Mouse (Mus musculus) midbrain, embryonic 13.5 days (tissue): Measurements from ENCODE around the gene Ldlr. TPM values are rescaled to one million over a fixed set of nuclear protein-coding genes. Genes with fewer than 3 reads are reported as not detected.
A peak's percentile ranks its signal among the peaks of the same experiment; 100 is the strongest.

ENCODE experiments used
- ATAC-seq: fragments of 200-750 bp; cut with Nextera tagmentation; 2 replicates; pipeline ENCODE4 v1.8.0; 2017; ENCODE audit warnings: mild to moderate bottlenecking, moderate TSS enrichment, moderate library complexity
- H3K27ac ChIP-seq: fragments of 300-500 bp; sonication (generic); 2 replicates; pipeline ENCODE4 v1.5.1; 2015; ENCODE audit warnings: inconsistent platforms, mild to moderate bottlenecking, moderate library complexity
- H3K27me3 ChIP-seq: fragments of 300-500 bp; sonication (generic); 2 replicates; pipeline ENCODE4 v1.6.1; 2015; ENCODE audit warnings: mild to moderate bottlenecking, inconsistent platforms
- H3K36me3 ChIP-seq: fragments of 300-500 bp; sonication (generic); 2 replicates; pipeline ENCODE4 v1.6.1; 2015; ENCODE audit warnings: mild to moderate bottlenecking, inconsistent platforms
- H3K4me1 ChIP-seq: fragments of 300-500 bp; sonication (generic); replicated peaks from 2 replicates; pipeline ENCODE4 v1.6.1; 2015; ENCODE audit warnings: inconsistent platforms
- H3K4me2 ChIP-seq: fragments of 300-500 bp; sonication (generic); replicated peaks from 2 replicates; pipeline ENCODE4 v1.6.1; 2015; ENCODE audit warnings: moderate library complexity, mild to moderate bottlenecking, inconsistent platforms
- H3K4me3 ChIP-seq: fragments of 300-500 bp; sonication (generic); replicated peaks from 2 replicates; pipeline ENCODE4 v1.5.1; 2015; ENCODE audit warnings: mild to moderate bottlenecking, inconsistent platforms
- H3K9ac ChIP-seq: fragments of 300-500 bp; sonication (generic); replicated peaks from 2 replicates; pipeline ENCODE4 v1.6.1; 2015; ENCODE audit warnings: mild to moderate bottlenecking, inconsistent platforms
- H3K9me3 ChIP-seq: fragments of 300-500 bp; sonication (generic); 2 replicates; pipeline ENCODE4 v1.6.1; 2016; ENCODE audit warnings: mild to moderate bottlenecking, inconsistent platforms
- WGBS: fragments of 180-500 bp; shearing (Covaris S2); methylation state at CpG from one replicate; pipeline ENCODE4 v1.1.7; 2015; 5-methylcytosine and 5-hydroxymethylcytosine counted together
- polyA plus RNA-seq: library from polyadenylated mRNA; unstranded; fragments of >200 nt; fragmentation: Nextera tagmentation; extraction: Ambion mirVana; gene quantifications from 2 replicates; pipeline ENCODE4 v1.2.1, GENCODE M21; 2015

The Ldlr gene
- polyA plus RNA-seq, 1 experiment from 2014 or later = 18.7 TPM

GRCm38 (mm10) chr9:21701091-21701490 lies 22.2 kb upstream of the Ldlr start:
- Histone ChIP-seq H3K36me3 (peaks cover 95% of the 10 kb centered on the region), H3K9me3 (no peaks in the 10 kb centered on the region), H3K4me3 (no peak overlapping the region), H3K27me3 (no peaks in the 10 kb centered on the region), H3K27ac (no peak overlapping the region), H3K4me2 (no peak overlapping the region), H3K4me1 (no peaks in the 10 kb centered on the region), H3K9ac (no peak overlapping the region)
- WGBS = 95% methylated on average over 14 of the region's 14 CpGs
- ATAC-seq = no peak

- no peak for ATAC-seq
- no peak overlapping the region for H3K4me2 ChIP-seq
- no peaks in the 10 kb centered on the region for H3K27me3 ChIP-seq
- H3K4me1 ChIP-seq = no peaks in the 10 kb centered on the region
- WGBS = 98% methylated on average over 7 of the region's 7 CpGs
- H3K9ac ChIP-seq = no peak overlapping the region
- H3K4me3 ChIP-seq = no peak overlapping the region
- no peak overlapping the region for H3K27ac ChIP-seq
- peaks cover 97% of the 10 kb centered on the region for H3K36me3 ChIP-seq
- 0 out of 2 replicates have a peak, but pooled peaks cover 5% of the 10 kb centered on the region for H3K9me3 ChIP-seq
Observed at GRCm38 (mm10) chr9:21703494-21703893, 19.8 kb upstream of the Ldlr start.

GRCm38 (mm10) chr9:21706085-21706484 lies 17.2 kb upstream of the Ldlr start:
- no peak overlapping the region for H3K4me3 ChIP-seq
- no peak overlapping the region for H3K4me2 ChIP-seq
- H3K36me3 ChIP-seq = peaks cover 85% of the 10 kb centered on the region
- 0 out of 2 replicates have a peak, but pooled peaks cover 5% of the 10 kb centered on the region for H3K9me3 ChIP-seq
- ATAC-seq = no peak
- 85% methylated on average over 4 of the region's 4 CpGs for whole genome bisulfite sequencing
- H3K27ac ChIP-seq = no peak overlapping the region
- H3K9ac ChIP-seq = no peak overlapping the region
- no peaks in the 10 kb centered on the region for H3K4me1 ChIP-seq
- no peaks in the 10 kb centered on the region for H3K27me3 ChIP-seq

- H3K4me2 ChIP-seq = no peak overlapping the region
- H3K4me3 ChIP-seq = no peak overlapping the region
- no peaks in the 10 kb centered on the region for H3K4me1 ChIP-seq
- H3K36me3 ChIP-seq = peaks cover 79% of the 10 kb centered on the region
- WGBS = 93% methylated on average over 8 of the region's 8 CpGs
- H3K9me3 ChIP-seq = 0 out of 2 replicates have a peak, but pooled peaks cover 5% of the 10 kb centered on the region
- peak; percentile 44; the same call in 1 of the 2 replicates for ATAC-seq
- no peak overlapping the region for H3K27ac ChIP-seq
- no peak overlapping the region for H3K9ac ChIP-seq
- no peaks in the 10 kb centered on the region for H3K27me3 ChIP-seq
Observed at GRCm38 (mm10) chr9:21706586-21707265, 16.6 kb upstream of the Ldlr start.

GRCm38 (mm10) chr9:21709340-21709739 lies 13.9 kb upstream of the Ldlr start:
- WGBS = 91% methylated on average over 3 of the region's 3 CpGs
- Histone ChIP-seq H3K27me3 (no peaks in the 10 kb centered on the region), H3K36me3 (peaks cover 57% of the 10 kb centered on the region)

GRCm38 (mm10) chr9:21715298-21715697 lies 8.0 kb upstream of the Ldlr start:
- Histone ChIP-seq H3K9me3 (no peaks in the 10 kb centered on the region), H3K36me3 (0 out of 2 replicates have a peak, but pooled peaks cover 4% of the 10 kb centered on the region), H3K4me2 (no peak overlapping the region), H3K27ac (no peak overlapping the region), H3K9ac (no peak overlapping the region), H3K4me3 (no peak overlapping the region), H3K27me3 (no peaks in the 10 kb centered on the region), H3K4me1 (no peaks in the 10 kb centered on the region)
- 0 out of 2 replicates have a peak, but pooled peaks have one; percentile 37 for ATAC-seq
- WGBS = 72% methylated on average over 4 of the region's 4 CpGs

More at GRCm38 (mm10) chr9:21709340-21709739, 13.9 kb upstream of the Ldlr start:
- no peak overlapping the region for H3K4me2 ChIP-seq
- no peak overlapping the region for H3K9ac ChIP-seq
- no peak overlapping the region for H3K4me3 ChIP-seq
- no peak overlapping the region for H3K27ac ChIP-seq
- 0 out of 2 replicates have a peak, but pooled peaks cover 5% of the 10 kb centered on the region for H3K9me3 ChIP-seq
- ATAC-seq = no peak
- no peaks in the 10 kb centered on the region for H3K4me1 ChIP-seq

- Histone ChIP-seq H3K9me3 (no peaks in the 10 kb centered on the region), H3K4me2 (no peak overlapping the region), H3K4me3 (no peak overlapping the region), H3K4me1 (no peaks in the 10 kb centered on the region), H3K36me3 (0 out of 2 replicates have a peak, but pooled peaks cover 4% of the 10 kb centered on the region), H3K9ac (no peak overlapping the region), H3K27me3 (no peaks in the 10 kb centered on the region), H3K27ac (no peak overlapping the region)
- WGBS = 86% methylated on average over 2 of the region's 2 CpGs
- no peak for ATAC-seq
Observed at GRCm38 (mm10) chr9:21717015-21717414, 6.3 kb upstream of the Ldlr start.

GRCm38 (mm10) chr9:21721036-21721435 lies 2.2 kb upstream of the Ldlr start:
- Histone ChIP-seq H3K27ac (no peak overlapping the region), H3K4me2 (no peak overlapping the region), H3K9me3 (no peaks in the 10 kb centered on the region), H3K4me1 (peaks cover 24% of the 10 kb centered on the region), H3K27me3 (no peaks in the 10 kb centered on the region), H3K36me3 (peaks cover under 1% of the 10 kb centered on the region; the same call in 1 of the 2 replicates), H3K9ac (no peak overlapping the region), H3K4me3 (no peak overlapping the region)
- 76% methylated on average over 2 of the region's 2 CpGs for WGBS
- no peak for ATAC-seq

GRCm38 (mm10) chr9:21724147-21724536 lies 859 bp downstream of the Ldlr start:
- Histone ChIP-seq H3K4me1 (peaks cover 32% of the 10 kb centered on the region), H3K9ac (peak overlapping the region; percentile 67), H3K4me3 (peak overlapping the region; percentile 59), H3K27me3 (no peaks in the 10 kb centered on the region), H3K27ac (peak overlapping the region; percentile 87), H3K9me3 (no peaks in the 10 kb centered on the region), H3K36me3 (peaks cover 18% of the 10 kb centered on the region; the same call in 1 of the 2 replicates), H3K4me2 (peak overlapping the region; percentile 83)
- ATAC-seq = peak; percentile 95
- WGBS = under 1% methylated on average over 18 of the region's 18 CpGs

- H3K4me1 ChIP-seq = peaks cover 36% of the 10 kb centered on the region
- H3K27me3 ChIP-seq = no peaks in the 10 kb centered on the region
- H3K4me3 ChIP-seq = peak overlapping the region; percentile 59
- H3K27ac ChIP-seq = peak overlapping the region; percentile 19; the same call in 1 of the 2 replicates
- H3K36me3 ChIP-seq = peaks cover 21% of the 10 kb centered on the region; the same call in 1 of the 2 replicates
- ATAC-seq = no peak
- H3K4me2 ChIP-seq = peak overlapping the region; percentile 83
- H3K9ac ChIP-seq = peak overlapping the region; percentile 40; the same call in 1 of the 2 replicates
- no peaks in the 10 kb centered on the region for H3K9me3 ChIP-seq
- WGBS = 91% methylated on average over 23 of the region's 23 CpGs
Observed at GRCm38 (mm10) chr9:21725224-21726121, 2.2 kb downstream of the Ldlr start.

GRCm38 (mm10) chr9:21726218-21726975 lies 3.1 kb downstream of the Ldlr start:
- Histone ChIP-seq H3K4me2 (peak overlapping the region; percentile 83), H3K27ac (peak overlapping the region; percentile 19; the same call in 1 of the 2 replicates), H3K9me3 (no peaks in the 10 kb centered on the region), H3K4me3 (peak overlapping the region; percentile 7; the same call in 1 of the 2 replicates), H3K9ac (peak overlapping the region; percentile 40; the same call in 1 of the 2 replicates), H3K27me3 (no peaks in the 10 kb centered on the region), H3K4me1 (peaks cover 36% of the 10 kb centered on the region), H3K36me3 (peaks cover 27% of the 10 kb centered on the region)
- no peak for ATAC-seq
- 75% methylated on average over 14 of the region's 14 CpGs for WGBS
